Mouse (Mus musculus): ENCODE measurements around the gene Dazap1. TPM values are rescaled to one million over a fixed set of nuclear protein-coding genes. Genes with fewer than 3 reads are reported as not detected.
A peak's percentile ranks its signal among the peaks of the same experiment; 100 is the strongest.

The Dazap1 gene
- polyA plus RNA-seq, 1 experiment from 2014 or later, result 21.8 TPM

DNA sequence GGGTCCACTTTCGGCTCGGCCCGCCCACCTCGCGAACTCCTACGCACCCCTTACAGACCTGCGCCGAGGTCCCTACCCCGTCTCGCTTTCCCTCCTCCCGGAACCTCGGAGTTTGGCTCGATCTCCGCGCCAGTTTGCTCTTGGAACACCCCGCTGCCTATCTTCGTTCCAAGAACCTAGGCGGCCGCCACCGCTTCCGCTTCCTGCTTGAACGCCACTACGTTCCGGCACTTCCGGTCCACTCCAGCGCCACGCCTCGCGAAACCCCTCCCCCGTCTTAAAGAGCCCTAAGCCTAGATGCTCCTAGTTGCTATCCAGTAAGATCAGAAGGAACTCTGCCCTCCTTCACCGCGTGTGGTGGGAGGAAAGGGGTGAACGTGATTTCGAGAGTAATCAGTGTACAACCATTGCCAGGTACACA lies 59.1 kb downstream of the Dazap1 start, which contains the start of gene 2310011J03Rik:
TSS of gene 2310011J03Rik (minus strand) at position 198 of the 421 bp plus-strand sequence.
- Histone ChIP-seq H3K4me2 (ENCODE audit: low read depth, low read length) (peak within 1 kb of the TSS; percentile 92), H3K27me3 (ENCODE audit: insufficient read depth, low read length) (peaks cover 10% of the 10 kb centered on the region), H3K4me1 (ENCODE audit: insufficient read depth) (peaks cover 46% of the 10 kb centered on the region), H3K4me3 (ENCODE audit: low read depth, low read length) (peak within 1 kb of the TSS; percentile 91), H3K9ac (replicated peaks) (peak within 1 kb of the TSS; percentile 96), H3K36me3 (replicated peaks; ENCODE audit: insufficient read depth, low read length) (peaks cover 17% of the 10 kb centered on the region), H3K9me3 (ENCODE audit: low read length) (no peaks in the 10 kb centered on the region), H3K27ac (ENCODE audit: low read depth) (peak within 1 kb of the TSS; percentile 89)
- ATAC-seq (peak; percentile 31), DNase-seq (peak; percentile 93)
- WGBS (ENCODE audit: insufficient replicate concordance), result under 1% methylated on average over 34 of the region's 34 CpGs
- TF ChIP-seq CTCF (IDR thresholded peaks at IDR 0.05; ENCODE audit: low read depth), result no peak
- no peak for TF ChIP-seq EP300 (IDR thresholded peaks at IDR 0.05; ENCODE audit: low read depth)

DNA sequence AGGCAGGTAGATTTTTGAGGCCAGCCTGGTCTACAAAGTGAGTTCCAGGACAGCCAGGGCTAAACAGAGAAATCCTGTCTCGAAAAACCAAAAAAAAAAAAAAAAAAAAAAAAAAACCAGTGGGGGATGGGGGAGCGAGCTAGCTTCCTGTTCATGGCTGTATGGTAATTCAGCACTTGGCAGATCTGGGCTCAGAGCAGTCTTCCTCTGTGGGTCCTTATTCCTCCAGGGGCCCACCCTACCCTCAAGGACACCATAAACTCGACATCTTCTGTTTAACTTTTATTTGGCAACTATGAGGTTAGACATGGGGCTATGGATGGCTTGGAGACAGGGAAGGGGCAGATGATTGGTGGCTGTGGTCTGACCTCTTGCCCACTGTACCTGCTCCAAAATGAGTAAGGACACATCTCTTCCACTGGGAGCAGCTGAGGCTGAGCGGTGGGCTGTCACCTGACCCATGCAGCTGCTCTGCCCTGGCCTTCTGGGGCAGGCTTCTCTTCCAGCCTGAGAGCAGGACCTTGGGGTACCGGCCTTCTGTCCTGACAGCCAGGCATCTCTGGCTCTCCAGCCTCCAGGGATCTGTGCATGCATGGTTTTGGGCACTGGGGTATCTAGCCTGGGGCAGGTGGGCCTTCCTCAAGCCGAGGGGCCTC lies 59.9 kb downstream of the Dazap1 start:
- no peak for DNase-seq
- peak overlapping the region; percentile 89; the same call in 1 of the 2 replicates for H3K27ac ChIP-seq (ENCODE audit: low read depth)

DNA sequence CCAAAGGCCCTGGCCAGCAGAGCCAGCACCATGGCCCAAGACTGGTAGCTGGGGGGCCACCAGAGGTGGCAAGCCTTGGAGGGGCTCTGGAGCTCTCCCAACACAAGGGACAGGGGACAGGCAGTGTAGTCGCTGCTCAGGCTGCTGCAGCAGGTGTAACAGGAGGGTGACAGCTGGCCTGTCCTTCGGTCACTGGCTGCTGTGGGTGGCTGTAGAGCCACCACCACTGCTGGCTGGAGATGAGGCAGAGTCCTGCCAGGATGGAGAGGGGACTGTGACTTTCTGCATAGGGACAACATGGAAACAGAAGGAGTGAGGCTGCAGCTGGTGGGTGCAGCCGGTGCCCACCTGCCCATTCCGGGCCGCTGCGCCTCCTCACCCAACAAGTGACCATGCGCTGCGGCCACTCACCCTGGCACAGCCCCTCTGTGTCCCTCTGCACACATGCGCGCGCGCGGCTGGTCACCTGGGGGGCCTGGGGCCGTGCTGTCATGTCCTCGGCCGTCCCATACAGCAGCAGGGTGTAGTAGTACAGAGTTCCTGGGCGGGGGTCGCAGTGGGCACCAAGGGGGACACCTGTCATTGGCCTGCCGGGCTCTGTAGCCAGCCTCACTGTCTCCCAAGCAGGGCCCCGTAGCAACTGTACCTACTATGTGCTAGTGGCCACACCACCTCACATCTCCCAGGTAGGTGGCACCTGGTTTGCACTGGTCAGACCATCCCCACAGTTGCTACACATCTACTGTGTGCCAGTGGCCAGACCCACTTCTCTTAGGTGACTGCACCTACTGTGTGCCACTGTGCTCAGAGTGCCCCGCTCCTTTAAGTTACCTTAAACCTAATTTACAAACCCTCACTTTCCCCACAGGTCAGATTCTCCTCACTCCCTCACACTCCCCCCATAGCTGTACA lies 60.6 kb downstream of the Dazap1 start:
- H3K4me1 ChIP-seq (ENCODE audit: insufficient read depth), result peaks cover 41% of the 10 kb centered on the region
- ATAC-seq (no peak), DNase-seq (no peak)
- no peaks in the 10 kb centered on the region for H3K27me3 ChIP-seq (ENCODE audit: insufficient read depth, low read length)
- H3K4me3 ChIP-seq (ENCODE audit: low read depth, low read length), result peak overlapping the region; percentile 66; the same call in 1 of the 2 replicates
- 85% methylated on average over 21 of the region's 21 CpGs for WGBS (ENCODE audit: insufficient replicate concordance)
- H3K36me3 ChIP-seq (replicated peaks; ENCODE audit: insufficient read depth, low read length), result peaks cover 17% of the 10 kb centered on the region
- no peaks in the 10 kb centered on the region for H3K9me3 ChIP-seq (ENCODE audit: low read length)
- peak overlapping the region; percentile 78 for H3K9ac ChIP-seq (replicated peaks)
- TF ChIP-seq CTCF (IDR thresholded peaks at IDR 0.05; ENCODE audit: low read depth) (no peak), EP300 (IDR thresholded peaks at IDR 0.05; ENCODE audit: low read depth) (no peak)
- H3K4me2 ChIP-seq (ENCODE audit: low read depth, low read length), result peak overlapping the region; percentile 100
- H3K27ac ChIP-seq (ENCODE audit: low read depth), result peak overlapping the region; percentile 95

More for the DNA sequence above, 59.9 kb downstream of the Dazap1 start:
- peak overlapping the region; percentile 100; the same call in 1 of the 2 replicates for H3K4me2 ChIP-seq (ENCODE audit: low read depth, low read length)
- H3K27me3 ChIP-seq (ENCODE audit: insufficient read depth, low read length), result peaks cover 2% of the 10 kb centered on the region
- H3K4me3 ChIP-seq (ENCODE audit: low read depth, low read length), result no peak overlapping the region
- WGBS (ENCODE audit: insufficient replicate concordance), result 56% methylated on average over 6 of the region's 6 CpGs
- H3K4me1 ChIP-seq (ENCODE audit: insufficient read depth), result peaks cover 46% of the 10 kb centered on the region
- H3K9me3 ChIP-seq (ENCODE audit: low read length), result no peaks in the 10 kb centered on the region
- TF ChIP-seq CTCF (IDR thresholded peaks at IDR 0.05; ENCODE audit: low read depth), result no peak
- no peak for TF ChIP-seq EP300 (IDR thresholded peaks at IDR 0.05; ENCODE audit: low read depth)
- ATAC-seq, result no peak
- peaks cover 17% of the 10 kb centered on the region for H3K36me3 ChIP-seq (replicated peaks; ENCODE audit: insufficient read depth, low read length)
- peak overlapping the region; percentile 26 for H3K9ac ChIP-seq (replicated peaks)

DNA sequence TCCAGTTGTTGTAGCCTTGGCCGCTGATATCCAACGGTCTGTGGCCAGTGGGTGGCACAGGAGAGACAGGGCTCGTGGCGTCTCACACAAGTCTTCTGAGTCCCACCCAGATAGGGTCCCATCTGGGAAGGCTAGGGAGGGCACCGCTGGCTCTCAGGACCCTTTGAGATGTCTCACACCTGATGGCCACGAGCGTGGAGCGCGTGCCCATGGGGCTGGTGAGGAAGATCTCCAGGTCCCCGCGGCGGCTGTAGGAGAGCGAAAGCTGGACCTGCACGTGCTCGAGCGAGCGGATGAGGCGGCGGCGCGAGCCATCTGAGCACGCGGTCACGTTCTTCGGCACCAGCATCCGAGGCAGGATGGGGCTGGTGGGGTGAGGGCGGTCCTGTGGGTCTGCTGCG lies 61.5 kb downstream of the Dazap1 start:
- TF ChIP-seq EP300 (IDR thresholded peaks at IDR 0.05; ENCODE audit: low read depth), result no peak
- peak; percentile 29 for TF ChIP-seq CTCF (IDR thresholded peaks at IDR 0.05; ENCODE audit: low read depth)
- Histone ChIP-seq H3K9ac (replicated peaks) (peak overlapping the region; percentile 78), H3K4me2 (ENCODE audit: low read depth, low read length) (peak overlapping the region; percentile 100), H3K27ac (ENCODE audit: low read depth) (peak overlapping the region; percentile 95), H3K27me3 (ENCODE audit: insufficient read depth, low read length) (no peaks in the 10 kb centered on the region), H3K36me3 (replicated peaks; ENCODE audit: insufficient read depth, low read length) (peaks cover 13% of the 10 kb centered on the region), H3K9me3 (ENCODE audit: low read length) (no peaks in the 10 kb centered on the region), H3K4me3 (ENCODE audit: low read depth, low read length) (peak overlapping the region; percentile 66), H3K4me1 (ENCODE audit: insufficient read depth) (peaks cover 33% of the 10 kb centered on the region)
- 1% methylated on average over 28 of the region's 28 CpGs for WGBS (ENCODE audit: insufficient replicate concordance)
- ATAC-seq (peak; percentile 24), DNase-seq (peak; percentile 65)

DNA sequence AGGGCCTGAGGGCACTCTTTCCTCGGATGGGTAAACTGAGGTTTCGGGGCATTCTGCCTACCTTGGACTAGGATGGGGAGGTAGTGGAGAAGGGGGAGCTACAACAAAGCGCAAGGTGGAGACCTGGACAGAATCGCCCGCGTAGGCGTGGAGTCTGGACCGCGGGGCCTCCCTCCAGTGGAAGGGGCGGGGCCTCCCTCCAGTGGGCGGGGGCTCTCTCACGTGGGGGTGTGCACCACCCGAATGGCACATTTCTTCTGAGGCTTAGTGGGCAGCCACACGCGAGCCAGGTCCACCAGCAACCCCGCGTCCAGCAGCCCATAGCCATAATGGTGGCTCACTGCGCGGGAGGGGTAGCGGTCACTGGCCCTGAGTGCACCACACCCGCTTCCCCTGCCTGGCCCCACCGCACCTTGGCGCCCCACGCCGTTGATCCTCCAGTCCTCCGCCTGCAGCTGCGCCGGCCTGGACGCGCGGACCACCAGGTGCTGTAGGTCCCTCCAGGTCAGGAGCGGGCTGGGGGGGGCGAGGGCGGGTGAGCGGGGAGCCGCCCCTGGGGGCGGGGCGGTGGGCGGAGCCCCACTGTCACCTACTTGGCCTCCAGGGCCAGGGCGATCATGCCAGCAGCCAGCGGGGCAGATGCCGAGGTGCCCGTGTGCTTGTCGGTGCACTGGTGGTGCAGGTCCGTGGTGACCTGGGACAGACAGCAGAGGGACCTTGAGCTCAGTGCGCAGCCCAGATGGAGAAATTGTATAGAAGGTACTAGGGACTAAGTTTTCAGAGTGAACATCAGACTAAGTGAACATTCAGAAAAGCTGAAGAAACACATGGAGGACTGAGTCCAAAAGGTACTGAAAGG lies 62.2 kb downstream of the Dazap1 start:
- under 1% methylated on average over 42 of the region's 46 CpGs for WGBS (ENCODE audit: insufficient replicate concordance)
- ATAC-seq, result peak; percentile 75
- peak; percentile 37; the same call in 1 of the 2 replicates for TF ChIP-seq EP300 (IDR thresholded peaks at IDR 0.05; ENCODE audit: low read depth)
- TF ChIP-seq CTCF (IDR thresholded peaks at IDR 0.05; ENCODE audit: low read depth), result 0 out of 2 replicates have a peak, but pooled peaks have one; percentile 18
- H3K4me2 ChIP-seq (ENCODE audit: low read depth, low read length), result peak overlapping the region; percentile 100
- peak overlapping the region; percentile 95 for H3K27ac ChIP-seq (ENCODE audit: low read depth)
- peaks cover 33% of the 10 kb centered on the region for H3K4me1 ChIP-seq (ENCODE audit: insufficient read depth)
- peak overlapping the region; percentile 78 for H3K9ac ChIP-seq (replicated peaks)
- no peaks in the 10 kb centered on the region for H3K9me3 ChIP-seq (ENCODE audit: low read length)
- peak; percentile 89 for DNase-seq
- H3K4me3 ChIP-seq (ENCODE audit: low read depth, low read length), result peak overlapping the region; percentile 66
- no peaks in the 10 kb centered on the region for H3K27me3 ChIP-seq (ENCODE audit: insufficient read depth, low read length)
- peaks cover 7% of the 10 kb centered on the region; the same call in 1 of the 2 replicates for H3K36me3 ChIP-seq (replicated peaks; ENCODE audit: insufficient read depth, low read length)
